Mouse (Mus musculus): ENCODE data around the gene Cdh13.

DNA sequence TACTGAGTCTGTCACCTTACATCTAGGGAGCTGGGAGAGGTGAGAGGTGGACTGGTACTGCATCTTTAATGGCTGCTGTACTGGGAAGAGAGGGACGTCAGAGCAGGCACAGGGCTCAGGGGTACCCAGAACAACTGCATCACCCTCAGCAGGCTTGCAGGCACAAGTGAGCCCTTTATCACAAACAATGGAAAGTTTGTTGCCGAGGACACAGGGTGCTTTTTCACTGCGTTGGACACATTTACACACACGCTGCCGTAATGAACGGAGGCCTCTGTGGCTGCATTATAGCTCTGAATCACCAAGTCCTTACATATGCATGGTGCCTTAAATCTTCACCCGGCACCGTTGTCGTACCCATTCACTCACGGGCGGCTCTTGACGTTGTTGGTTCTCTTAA is 470.2 kb downstream of the Cdh13 start:
- TF ChIP-seq CTCF (IDR thresholded peaks at IDR 0.05; ENCODE audit: low read depth) = no peak
- no peak for TF ChIP-seq EP300 (optimal IDR thresholded peaks at IDR 0.05)

Measured in stomach, postnatal 0 days (tissue).